30 mouse cellular contexts compared by ENCODE assay signal in genomic region chr7:89957300-89957699, GRCm38 (mm10). TPM values are rescaled to one million over a fixed set of nuclear protein-coding genes. Genes with fewer than 3 reads are reported as not detected.
DNase-seq lines count a peak whose midpoint lies in the region; ATAC-seq and TF ChIP-seq lines count a peak whose summit lies in the region.
"Had no signal": no experiment of that assay in that cellular context is flagged by ENCODE, and none has a peak within 500 bp of the region (broad histone marks: within the 10 kb centered on the region; RNA-seq: fewer than 3 reads in every experiment).

No protein-coding gene starts in this region.

- no peak overlapping the region for H3K27ac ChIP-seq in liver, embryonic 12.5 days
- no peak overlapping the region for H3K27ac ChIP-seq in intestine, postnatal 0 days (ENCODE audit: low read depth, low read length)
- H3K27ac ChIP-seq in cerebellum, adult 2 months (ENCODE audit: insufficient read depth, low read length), result no peak overlapping the region
- H3K27ac ChIP-seq: embryonic facial prominence, embryonic 10.5 days; embryonic facial prominence, embryonic 15.5 days; forebrain, embryonic 13.5 days; hindbrain, embryonic 13.5 days; kidney, embryonic 15.5 days; macrophage had no signal

- peak; percentile 28; the same call in 1 of the 2 replicates for TF ChIP-seq CTCF in intestine, postnatal 0 days (IDR thresholded peaks at IDR 0.05; ENCODE audit: low read depth)
- TF ChIP-seq CTCF in cerebellum, adult 2 months (IDR thresholded peaks at IDR 0.05; ENCODE audit: borderline replicate concordance, insufficient read depth, low read depth, low read length), result no peak

- no peak for ATAC-seq in liver, embryonic 12.5 days
- no peak; the same call in 1 of the 2 replicates for ATAC-seq in intestine, postnatal 0 days
- ATAC-seq: forebrain, embryonic 13.5 days had no signal

- H3K36me3 ChIP-seq in liver, embryonic 12.5 days, result peaks cover 90% of the 10 kb centered on the region
- H3K36me3 ChIP-seq in intestine, postnatal 0 days (ENCODE audit: control insufficient read depth, insufficient read depth), result peaks cover 36% of the 10 kb centered on the region

- no peaks in the 10 kb centered on the region for H3K27me3 ChIP-seq in liver, embryonic 12.5 days (replicated peaks)
- no peaks in the 10 kb centered on the region for H3K27me3 ChIP-seq in intestine, postnatal 0 days (replicated peaks; ENCODE audit: control insufficient read depth, insufficient read depth, low read length)
- H3K27me3 ChIP-seq in cerebellum, adult 2 months (ENCODE audit: control insufficient read depth, insufficient read depth, low read length), result no peaks in the 10 kb centered on the region
- H3K27me3 ChIP-seq: embryonic facial prominence, embryonic 15.5 days; forebrain, embryonic 13.5 days; hindbrain, embryonic 13.5 days; kidney, embryonic 15.5 days had no signal

- H3K9ac ChIP-seq in liver, embryonic 12.5 days, result no peak overlapping the region
- no peak overlapping the region for H3K9ac ChIP-seq in intestine, postnatal 0 days (ENCODE audit: low read depth, low read length)
- H3K9ac ChIP-seq: embryonic facial prominence, embryonic 15.5 days; forebrain, embryonic 13.5 days; hindbrain, embryonic 13.5 days; kidney, embryonic 15.5 days had no signal

- DNase-seq in liver, result peak; percentile 6
- peak; percentile 34 for DNase-seq in lung, postnatal 36 days
- no peak for DNase-seq in lung, postnatal 10 days
- DNase-seq in cerebellum, adult 2 months, result no peak
- DNase-seq in gastrocnemius, postnatal 36 days, result no peak
- DNase-seq in adrenal gland, postnatal 14 days, result no peak
- DNase-seq: adrenal gland, adult 8-10 months; cerebellum, adult 11 months; cerebellum, postnatal 10 days; gastrocnemius, postnatal 14 days; heart, adult 18-20 months; heart, postnatal 4 days; kidney, adult 18-20 months; kidney, postnatal 36 days; layer of hippocampus, postnatal 36 days; left cerebral cortex, postnatal 4 days; lung, adult 2 months; midbrain, embryonic 14.5 days; thymus, postnatal 14 days had no signal

- no peak overlapping the region for H3K4me2 ChIP-seq in liver, embryonic 12.5 days
- no peak overlapping the region for H3K4me2 ChIP-seq in intestine, postnatal 0 days (replicated peaks; ENCODE audit: low read depth)
- H3K4me2 ChIP-seq: embryonic facial prominence, embryonic 15.5 days; forebrain, embryonic 13.5 days; heart, embryonic 11.5 days; hindbrain, embryonic 13.5 days; kidney, embryonic 15.5 days had no signal

- 60% methylated on average over 5 of the region's 5 CpGs for WGBS in liver, embryonic 12.5 days (ENCODE audit: insufficient replicate concordance)
- 26% methylated on average over 5 of the region's 5 CpGs for WGBS in intestine, postnatal 0 days
- WGBS in cerebellum, adult 2 months, result 56% methylated on average over 5 of the region's 5 CpGs

- H3K9me3 ChIP-seq in liver, embryonic 12.5 days (replicated peaks), result no peaks in the 10 kb centered on the region
- no peaks in the 10 kb centered on the region for H3K9me3 ChIP-seq in intestine, postnatal 0 days (ENCODE audit: control insufficient read depth)
- H3K9me3 ChIP-seq: embryonic facial prominence, embryonic 10.5 days; embryonic facial prominence, embryonic 15.5 days; forebrain, embryonic 13.5 days; hindbrain, embryonic 13.5 days; kidney, embryonic 15.5 days had no signal

- TF ChIP-seq POLR2A in cerebellum, adult 2 months (IDR thresholded peaks at IDR 0.05; ENCODE audit: borderline replicate concordance, insufficient read depth, low read length), result no peak

- intact Hi-C loops in gastrocnemius, postnatal 36 days (cut with DNase I), result no loop called here

- peaks cover 10% of the 10 kb centered on the region for H3K4me1 ChIP-seq in liver, embryonic 12.5 days
- no peaks in the 10 kb centered on the region for H3K4me1 ChIP-seq in intestine, postnatal 0 days (replicated peaks; ENCODE audit: control insufficient read depth, insufficient read depth, low read length)
- H3K4me1 ChIP-seq in cerebellum, adult 2 months (ENCODE audit: control insufficient read depth, insufficient read depth, low read length), result no peaks in the 10 kb centered on the region
- H3K4me1 ChIP-seq: embryonic facial prominence, embryonic 10.5 days; embryonic facial prominence, embryonic 15.5 days; forebrain, embryonic 13.5 days; hindbrain, embryonic 13.5 days; kidney, embryonic 15.5 days had no signal

- no peak overlapping the region for H3K4me3 ChIP-seq in liver, embryonic 12.5 days
- H3K4me3 ChIP-seq in intestine, postnatal 0 days (ENCODE audit: low read depth, low read length), result no peak overlapping the region
- no peak overlapping the region for H3K4me3 ChIP-seq in cerebellum, adult 2 months (replicated peaks; ENCODE audit: insufficient read depth, low read depth, low read length)
- H3K4me3 ChIP-seq: embryonic facial prominence, embryonic 10.5 days; embryonic facial prominence, embryonic 15.5 days; forebrain, embryonic 13.5 days; hindbrain, embryonic 13.5 days; kidney, embryonic 15.5 days had no signal

RNA-seq across cellular contexts. Expression of gene Hikeshi, which starts 16.3 kb away (rescaled TPM):
- polyA plus RNA-seq in liver, embryonic 12.5 days (2016; fragmentation: Nextera tagmentation; extraction: Ambion mirVana), result 92.6 and 94.9 TPM in 2 replicates
- 60.5 and 63.9 TPM in 2 replicates for polyA plus RNA-seq in intestine, postnatal 0 days (2015; fragmentation: Nextera tagmentation; extraction: Ambion mirVana)
- polyA plus RNA-seq in cerebellum, adult 2 months (2012; rRNA removed), result 80.6 and 93.7 TPM in 2 replicates
- 100 to 1,000 TPM; 105 to 107 TPM for total RNA-seq in gastrocnemius, postnatal 36 days (2021)
- total RNA-seq in adrenal gland, postnatal 14 days (2021), result 46.7 and 55.2 TPM in 2 replicates

RNA-seq across cellular contexts. Expression of gene Eed, which starts 23.5 kb away (rescaled TPM):
- 58.1 and 61.5 TPM in 2 replicates for polyA plus RNA-seq in liver, embryonic 12.5 days (2016; fragmentation: Nextera tagmentation; extraction: Ambion mirVana)
- 33.7 and 35.1 TPM in 2 replicates for polyA plus RNA-seq in intestine, postnatal 0 days (2015; fragmentation: Nextera tagmentation; extraction: Ambion mirVana)
- 48.2 and 49.7 TPM in 2 replicates for polyA plus RNA-seq in cerebellum, adult 2 months (2012; rRNA removed)
- total RNA-seq in gastrocnemius, postnatal 36 days (2021), result 10 to 100 TPM; 29.1 to 30.6 TPM
- 53.0 and 63.1 TPM in 2 replicates for total RNA-seq in adrenal gland, postnatal 14 days (2021)

RNA-seq across cellular contexts. Expression of gene Ccdc81, which starts 53.9 kb away (rescaled TPM):
- not detected in 2 replicates for polyA plus RNA-seq in liver, embryonic 12.5 days (2016; fragmentation: Nextera tagmentation; extraction: Ambion mirVana)
- polyA plus RNA-seq in intestine, postnatal 0 days (2015; fragmentation: Nextera tagmentation; extraction: Ambion mirVana), result 0.04 and 0.08 TPM in 2 replicates
- polyA plus RNA-seq in cerebellum, adult 2 months (2012; rRNA removed), result 0.90 and 1.2 TPM in 2 replicates
- not detected for total RNA-seq in gastrocnemius, postnatal 36 days (2021)
- 0.11 TPM in 2 replicates for total RNA-seq in adrenal gland, postnatal 14 days (2021)
- total RNA-seq: common myeloid progenitor, adult 5-6 weeks; heart, adult 18-20 months; heart, postnatal 4 days; monocyte, adult 5-6 weeks had no signal
- polyA plus RNA-seq: heart, embryonic 11.5 days; macrophage had no signal

Comparison
In these comparisons a context has a peak if more than half of its experiments do, and no peak if none do; other contexts are left out.
1. DNase-seq: peak in liver (single experiment) and lung, postnatal 36 days (single experiment); none in lung, postnatal 10 days (single experiment), cerebellum, adult 2 months (0 of 2), gastrocnemius, postnatal 36 days (0 of 2) and adrenal gland, postnatal 14 days (single experiment).